In genomic region chr5:92773821-92774220, GRCm38 (mm10) we compare ENCODE assay signal across 20 mouse cellular contexts.
A peak's percentile ranks its signal among the peaks of the same experiment; 100 is the strongest.
DNase-seq lines count a peak whose midpoint lies in the region; ATAC-seq and TF ChIP-seq lines count a peak whose summit lies in the region.
"Had no signal": no experiment of that assay in that cellular context is flagged by ENCODE, and none has a peak within 500 bp of the region (broad histone marks: within the 10 kb centered on the region; RNA-seq: fewer than 3 reads in every experiment).

No protein-coding gene starts in this region.

- no peak for TF ChIP-seq CTCF in intestine, postnatal 0 days (IDR thresholded peaks at IDR 0.05; ENCODE audit: low read depth)
- TF ChIP-seq CTCF in heart, postnatal 0 days (IDR thresholded peaks at IDR 0.05; ENCODE audit: low read depth) = no peak

- no peak overlapping the region for H3K9ac ChIP-seq in intestine, postnatal 0 days (ENCODE audit: low read depth, low read length)
- H3K9ac ChIP-seq in intestine, embryonic 15.5 days = no peak overlapping the region
- H3K9ac ChIP-seq in heart, postnatal 0 days (replicated peaks; ENCODE audit: low read depth, low read length) = no peak overlapping the region
- H3K9ac ChIP-seq: kidney, embryonic 15.5 days; liver, embryonic 14.5 days had no signal

- H3K36me3 ChIP-seq in intestine, postnatal 0 days (ENCODE audit: control insufficient read depth, insufficient read depth) = no peaks in the 10 kb centered on the region
- H3K36me3 ChIP-seq in intestine, embryonic 15.5 days = no peaks in the 10 kb centered on the region
- no peaks in the 10 kb centered on the region for H3K36me3 ChIP-seq in heart, postnatal 0 days (replicated peaks; ENCODE audit: control insufficient read depth, insufficient read depth, low read length)
- H3K36me3 ChIP-seq: kidney, embryonic 15.5 days had no signal

- H3K27me3 ChIP-seq in intestine, postnatal 0 days (replicated peaks; ENCODE audit: control insufficient read depth, insufficient read depth, low read length) = no peaks in the 10 kb centered on the region
- H3K27me3 ChIP-seq in intestine, embryonic 15.5 days (replicated peaks) = no peaks in the 10 kb centered on the region
- no peaks in the 10 kb centered on the region for H3K27me3 ChIP-seq in heart, postnatal 0 days (ENCODE audit: control insufficient read depth, insufficient read depth, low read length)
- H3K27me3 ChIP-seq: kidney, embryonic 15.5 days had no signal

- peak; percentile 71 for DNase-seq in heart, postnatal 0 days (ENCODE audit: low spot score)
- DNase-seq in lung, postnatal 10 days = peak; percentile 29
- no peak for DNase-seq in c-Kit-positive CD71-positive TER-119-positive erythroid progenitor cells, embryonic 14.5 days (ENCODE audit: low spot score)
- DNase-seq in left cerebral cortex, adult 8-10 months (ENCODE audit: low spot score in 2 of 2) = no peak
- DNase-seq: adrenal gland, adult 8-10 months; cerebellum, adult 2 months; cerebellum, postnatal 25 days; gastrocnemius, adult 2 months; kidney, postnatal 4 days; midbrain, embryonic 14.5 days; thymus, postnatal 14 days had no signal

- peak overlapping the region; percentile 57; the same call in 1 of the 2 replicates for H3K27ac ChIP-seq in intestine, postnatal 0 days (ENCODE audit: low read depth, low read length)
- no peak overlapping the region; the same call in 1 of the 2 replicates for H3K27ac ChIP-seq in intestine, embryonic 15.5 days
- H3K27ac ChIP-seq in heart, postnatal 0 days (ENCODE audit: low read depth) = peak overlapping the region; percentile 73
- H3K27ac ChIP-seq: gastrocnemius, adult 2 months; hindbrain, embryonic 10.5 days; kidney, embryonic 15.5 days; liver, embryonic 14.5 days had no signal

- TF ChIP-seq EP300 in heart, postnatal 0 days (IDR thresholded peaks at IDR 0.05; ENCODE audit: low read depth) = peak; percentile 88

- no peak overlapping the region for H3K4me3 ChIP-seq in intestine, postnatal 0 days (ENCODE audit: low read depth, low read length)
- no peak overlapping the region for H3K4me3 ChIP-seq in intestine, embryonic 15.5 days (replicated peaks)
- H3K4me3 ChIP-seq in heart, postnatal 0 days (ENCODE audit: low read depth, low read length) = no peak overlapping the region
- H3K4me3 ChIP-seq: gastrocnemius, adult 2 months; hindbrain, embryonic 10.5 days; kidney, embryonic 15.5 days had no signal

- WGBS in intestine, postnatal 0 days = 17% methylated on average over 3 of the region's 3 CpGs
- WGBS in intestine, embryonic 15.5 days = 20% methylated on average over 3 of the region's 3 CpGs
- WGBS in heart, postnatal 0 days = 14% methylated on average over 3 of the region's 3 CpGs

- H3K4me1 ChIP-seq in intestine, postnatal 0 days (replicated peaks; ENCODE audit: control insufficient read depth, insufficient read depth, low read length) = peaks cover 2% of the 10 kb centered on the region; the same call in 1 of the 2 replicates
- peaks cover 3% of the 10 kb centered on the region; the same call in 1 of the 2 replicates for H3K4me1 ChIP-seq in intestine, embryonic 15.5 days (replicated peaks)
- peaks cover 9% of the 10 kb centered on the region; the same call in 1 of the 2 replicates for H3K4me1 ChIP-seq in heart, postnatal 0 days (ENCODE audit: control insufficient read depth, insufficient read depth)

- no peak; the same call in 1 of the 2 replicates for ATAC-seq in intestine, postnatal 0 days
- ATAC-seq in intestine, embryonic 15.5 days = no peak
- ATAC-seq in heart, postnatal 0 days (ENCODE audit: insufficient read depth, low read depth) = peak; percentile 62
- no peak for ATAC-seq in erythroid progenitor cell, adult 5-6 weeks (replicated peaks; ENCODE audit: low FRiP score, poor library complexity, severe bottlenecking)
- ATAC-seq: forebrain, embryonic 14.5 days; hindbrain, embryonic 16.5 days; intestine, embryonic 16.5 days had no signal

- no peaks in the 10 kb centered on the region for H3K9me3 ChIP-seq in intestine, postnatal 0 days (ENCODE audit: control insufficient read depth)
- no peaks in the 10 kb centered on the region for H3K9me3 ChIP-seq in intestine, embryonic 15.5 days
- no peaks in the 10 kb centered on the region for H3K9me3 ChIP-seq in heart, postnatal 0 days (replicated peaks; ENCODE audit: control insufficient read depth, low read length)
- H3K9me3 ChIP-seq: kidney, embryonic 15.5 days had no signal

- no peak overlapping the region for H3K4me2 ChIP-seq in intestine, postnatal 0 days (replicated peaks; ENCODE audit: low read depth)
- no peak overlapping the region for H3K4me2 ChIP-seq in intestine, embryonic 15.5 days (replicated peaks)
- H3K4me2 ChIP-seq in heart, postnatal 0 days (ENCODE audit: low read depth, low read length) = no peak overlapping the region
- H3K4me2 ChIP-seq: kidney, embryonic 15.5 days had no signal

Comparison
In these comparisons a context has a peak if more than half of its experiments do, and no peak if none do; other contexts are left out.
1. DNase-seq: peak in heart, postnatal 0 days (single experiment) and lung, postnatal 10 days (single experiment); none in c-Kit-positive CD71-positive TER-119-positive erythroid progenitor cells, embryonic 14.5 days (single experiment) and left cerebral cortex, adult 8-10 months (0 of 2).